Mouse (Mus musculus) gastrocnemius, postnatal 14 days (tissue): ENCODE measurements around the gene Zfp316. TPM values are rescaled to one million over a fixed set of nuclear protein-coding genes. Genes with fewer than 3 reads are reported as not detected.

Experiments used
- DNase-seq: peaks from one replicate; pipeline ENCODE4 v3.0.0; 2021; ENCODE audit warnings: mixed read lengths
- intact Hi-C: fragments of 180-260 bp; cut with DNase I; formaldehyde crosslinking; loops from one replicate; pipeline ENCODE4 v1.15.1; 2025; ENCODE audit warnings: low total_unique reads
- long read RNA-seq, 2 experiments: library from polyadenylated mRNA; stranded (forward); transcript quantifications; one replicate each; pipeline ENCODE4 v2.0.0; 2021
- total RNA-seq, 2 experiments: library from RNA; stranded (reverse); gene quantifications; 2 replicates each; pipeline ENCODE4 v1.2.3; 2021

Gene Zfp316
- 1 to 10 TPM; 2.8 to 3.5 TPM for total RNA-seq
- long read RNA-seq, experiment 1 = 0 reads
- long read RNA-seq, experiment 2, full-length matches to known transcripts = 2 of 2 reads
- long read RNA-seq, experiment 2, partial matches to known transcripts = 0 of 2 reads
- long read RNA-seq, experiment 2, other reads (novel, unspliced or antisense) = 0 of 2 reads

GRCm38 (mm10) chr5:143269363-143270150, at the start of gene Zfp316:
TSS of gene Zfp316 (minus strand) at chr5:143270022.
- DNase-seq = peak; percentile 78
- intact Hi-C loops = no loop called here

GRCm38 (mm10) chr5:143317288-143317610, 47.4 kb upstream of the Zfp316 start:
- DNase-seq = no peak
- intact Hi-C loops = no loop called here

- DNase-seq = no peak
Observed at GRCm38 (mm10) chr5:143316605-143317287, 46.9 kb upstream of the Zfp316 start.

GRCm38 (mm10) chr5:143315514-143315888, 45.7 kb upstream of the Zfp316 start:
- DNase-seq = no peak
- intact Hi-C loops = no loop called here

More at GRCm38 (mm10) chr5:143316605-143317287, 46.9 kb upstream of the Zfp316 start:
- intact Hi-C loops = no loop called here

- intact Hi-C loops = no loop called here
- DNase-seq = peak; percentile 90
Observed at GRCm38 (mm10) chr5:143314730-143315513, 45.1 kb upstream of the Zfp316 start, which contains the start of gene E130309D02Rik. TSS of gene E130309D02Rik (minus strand) at chr5:143315360.

- intact Hi-C loops = no loop called here
- no peak for DNase-seq
Observed at GRCm38 (mm10) chr5:143314183-143314729, 44.4 kb upstream of the Zfp316 start.

DNA sequence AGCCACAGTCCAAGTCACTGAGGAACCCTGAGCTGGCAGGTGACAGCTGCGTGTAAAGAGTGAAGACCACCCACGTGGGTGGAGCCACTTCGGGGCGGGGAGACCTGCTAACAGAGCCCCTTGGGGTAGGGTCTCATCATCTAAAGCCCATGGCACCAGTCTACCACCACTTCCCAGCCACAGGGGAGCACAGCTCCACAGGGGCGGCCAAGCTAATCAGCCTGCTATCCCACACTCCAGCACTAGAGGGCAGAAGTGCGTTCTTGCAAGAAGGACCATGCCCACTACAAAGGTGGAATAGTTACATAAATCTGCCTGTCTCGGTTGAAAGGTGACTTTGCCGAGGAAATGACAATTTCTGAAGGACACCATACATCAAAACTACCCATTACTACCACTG, 42.1 kb upstream of the Zfp316 start:
- intact Hi-C loops = no loop called here
- peak; percentile 68 for DNase-seq

DNA sequence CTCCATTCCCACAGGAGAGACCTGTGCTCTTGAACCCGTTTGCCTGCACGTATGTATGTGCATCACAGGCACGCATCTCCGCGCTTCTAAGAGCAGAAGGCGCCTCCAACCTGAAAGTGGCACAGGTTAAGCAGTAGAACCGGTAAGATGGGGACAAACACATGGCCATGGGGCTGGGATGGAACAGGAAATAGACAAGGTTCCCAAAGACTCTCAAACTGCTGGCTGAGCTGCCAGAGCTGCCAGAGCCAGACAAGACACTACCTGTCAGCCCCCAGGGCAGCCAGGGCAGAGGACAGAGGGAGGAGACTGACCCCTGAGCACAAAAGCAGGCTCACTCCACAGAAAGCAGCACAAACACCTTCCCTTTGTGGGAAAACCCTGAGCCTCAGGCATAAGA, 40.1 kb upstream of the Zfp316 start:
- no peak for DNase-seq
- intact Hi-C loops = no loop called here

DNA sequence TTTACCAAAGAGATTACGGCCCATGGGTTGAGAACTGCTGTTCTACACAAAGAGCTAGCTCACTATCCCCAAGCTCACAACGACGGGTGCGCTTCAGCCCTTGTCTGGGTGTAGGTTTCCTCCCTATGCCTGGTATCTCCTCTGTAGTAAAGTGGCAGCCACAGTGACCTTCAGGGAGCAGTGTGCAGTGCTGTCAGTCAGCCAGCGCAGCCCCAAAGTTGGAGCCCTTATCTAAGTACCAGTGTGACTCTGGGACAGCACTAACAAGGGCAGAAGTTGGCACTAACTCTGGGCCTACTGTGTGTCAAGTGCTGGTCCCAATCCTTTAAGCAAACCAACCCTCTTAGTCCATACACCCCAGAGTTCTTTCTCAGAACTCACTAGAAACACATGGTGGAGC, 39.0 kb upstream of the Zfp316 start:
- intact Hi-C loops = no loop called here
- no peak for DNase-seq

GRCm38 (mm10) chr5:143304251-143304650, 34.4 kb upstream of the Zfp316 start:
- intact Hi-C loops = no loop called here
- no peak for DNase-seq

- DNase-seq = no peak
- intact Hi-C loops = no loop called here
Observed at GRCm38 (mm10) chr5:143301296-143301695, 31.5 kb upstream of the Zfp316 start.

DNA sequence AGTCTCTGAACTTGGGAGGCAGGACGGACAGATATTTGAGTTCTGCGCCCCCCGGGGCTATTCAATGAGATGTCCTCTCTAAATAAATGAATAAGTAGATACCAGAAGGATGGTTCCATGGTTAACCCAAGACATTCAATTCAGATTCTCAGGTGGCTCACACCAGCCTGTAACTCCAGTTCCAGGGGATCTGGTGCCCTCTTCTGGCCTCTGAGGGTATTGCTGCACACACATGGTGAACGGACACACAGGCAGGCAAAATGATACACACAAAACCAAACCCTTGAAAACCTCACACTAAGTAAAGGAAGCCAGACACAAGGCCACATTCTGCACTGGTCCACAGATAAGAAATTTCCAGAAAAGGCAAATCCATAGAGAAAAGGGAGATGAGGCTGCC, 29.9 kb upstream of the Zfp316 start:
- intact Hi-C loops = no loop called here
- DNase-seq = no peak

- no peak for DNase-seq
- intact Hi-C loops = no loop called here
Observed at GRCm38 (mm10) chr5:143298391-143298790, 28.6 kb upstream of the Zfp316 start.

GRCm38 (mm10) chr5:143297986-143298385, 28.2 kb upstream of the Zfp316 start:
- no peak for DNase-seq

GRCm38 (mm10) chr5:143295330-143295729, 25.5 kb upstream of the Zfp316 start:
- intact Hi-C loops = no loop called here
- DNase-seq = no peak

More at GRCm38 (mm10) chr5:143297986-143298385, 28.2 kb upstream of the Zfp316 start:
- intact Hi-C loops = no loop called here

DNA sequence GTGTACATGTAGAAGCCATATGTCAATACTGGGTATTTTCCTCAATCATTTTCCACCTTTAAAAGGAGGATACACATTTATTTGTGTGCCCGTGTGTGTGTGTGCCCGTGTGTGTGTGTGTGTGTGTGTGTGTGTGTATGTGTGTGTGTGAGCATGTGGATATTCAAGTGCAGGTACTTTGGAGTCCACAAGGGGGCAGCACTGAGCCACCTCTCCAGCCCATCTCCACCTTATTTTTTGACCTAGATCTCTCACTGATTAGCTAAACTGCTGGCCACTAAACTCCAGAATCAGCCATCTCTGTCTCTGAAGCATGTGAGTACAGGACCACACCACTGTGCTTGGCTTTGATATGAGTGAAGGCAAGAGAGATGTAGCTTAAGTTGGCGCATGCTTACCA, 25.0 kb upstream of the Zfp316 start:
- intact Hi-C loops = no loop called here
- no peak for DNase-seq

- intact Hi-C loops = no loop called here
- DNase-seq = no peak
Observed at GRCm38 (mm10) chr5:143293404-143293803, 23.6 kb upstream of the Zfp316 start, which contains the start of gene Zfp853. TSS of gene Zfp853 (minus strand) at chr5:143293623.

GRCm38 (mm10) chr5:143292879-143293278, 23.1 kb upstream of the Zfp316 start:
- DNase-seq = no peak
- intact Hi-C loops = no loop called here

GRCm38 (mm10) chr5:143289299-143289698, 19.5 kb upstream of the Zfp316 start:
- DNase-seq = no peak
- intact Hi-C loops = no loop called here
